Mouse (Mus musculus): ENCODE data around the gene Mpg. TPM values are rescaled to one million over a fixed set of nuclear protein-coding genes. Genes with fewer than 3 reads are reported as not detected.

Gene Mpg
- polyA plus RNA-seq, 1 experiment = 17.3 TPM

DNA sequence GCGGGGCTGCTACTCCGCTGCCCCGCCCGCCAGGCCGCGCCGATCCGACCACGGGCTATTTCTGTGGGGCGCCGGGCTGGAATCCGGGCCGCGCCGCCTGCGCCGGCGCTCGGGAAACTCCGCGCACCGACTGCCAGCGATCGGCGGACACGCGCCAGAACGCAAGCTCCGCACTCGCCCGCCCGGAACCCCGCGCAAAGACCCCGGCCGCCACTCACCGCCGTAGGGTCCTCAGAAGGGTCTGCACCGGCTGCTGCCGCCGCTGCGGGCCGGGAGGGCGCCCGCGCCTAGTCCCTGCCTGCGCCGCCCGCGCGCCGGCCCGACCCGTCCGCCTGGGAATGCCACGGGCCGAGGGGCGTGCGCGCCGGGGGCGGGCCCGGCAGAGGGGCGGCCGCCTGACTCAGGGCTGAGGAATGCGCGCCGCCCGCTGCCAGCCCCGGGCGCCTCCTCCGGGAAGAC lies 4.3 kb upstream of the Mpg start, which contains the start of gene Rhbdf1:
Gene Rhbdf1 (minus strand): TSS at position 350 of the 459 bp plus-strand sequence.
- no peak for TF ChIP-seq GATA1 (IDR thresholded peaks at IDR 0.05; ENCODE audit: low read length)

DNA sequence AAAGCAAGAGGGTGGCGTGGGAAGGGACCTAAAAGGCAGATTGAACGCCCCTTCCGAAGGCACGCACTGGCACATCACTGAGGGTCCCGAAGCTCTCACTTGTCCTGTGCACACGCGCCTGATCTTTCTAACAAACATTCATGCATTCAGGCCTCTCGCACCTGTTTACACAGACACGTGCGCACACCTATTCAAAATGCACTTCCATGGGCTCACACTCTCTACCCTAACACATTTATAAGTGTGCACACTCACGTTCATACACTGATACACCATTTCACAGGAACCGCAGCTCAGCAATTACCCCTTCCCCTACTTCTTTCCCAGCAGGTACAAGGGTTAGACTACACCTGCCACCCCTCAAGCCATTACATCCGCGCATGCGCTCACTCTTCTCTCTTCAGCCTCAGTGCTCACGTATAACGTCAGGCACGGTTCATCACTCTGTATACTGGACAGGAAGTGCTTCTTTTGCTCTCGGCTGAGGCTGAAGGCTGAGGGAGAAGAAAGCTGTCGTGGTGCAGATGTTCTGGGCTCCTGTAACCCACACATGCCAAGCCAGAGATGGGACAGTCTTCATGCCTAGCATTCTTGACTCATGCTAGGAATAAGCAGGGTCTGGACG lies 3.6 kb upstream of the Mpg start:
- no peak for TF ChIP-seq GATA1 (IDR thresholded peaks at IDR 0.05; ENCODE audit: low read length)

DNA sequence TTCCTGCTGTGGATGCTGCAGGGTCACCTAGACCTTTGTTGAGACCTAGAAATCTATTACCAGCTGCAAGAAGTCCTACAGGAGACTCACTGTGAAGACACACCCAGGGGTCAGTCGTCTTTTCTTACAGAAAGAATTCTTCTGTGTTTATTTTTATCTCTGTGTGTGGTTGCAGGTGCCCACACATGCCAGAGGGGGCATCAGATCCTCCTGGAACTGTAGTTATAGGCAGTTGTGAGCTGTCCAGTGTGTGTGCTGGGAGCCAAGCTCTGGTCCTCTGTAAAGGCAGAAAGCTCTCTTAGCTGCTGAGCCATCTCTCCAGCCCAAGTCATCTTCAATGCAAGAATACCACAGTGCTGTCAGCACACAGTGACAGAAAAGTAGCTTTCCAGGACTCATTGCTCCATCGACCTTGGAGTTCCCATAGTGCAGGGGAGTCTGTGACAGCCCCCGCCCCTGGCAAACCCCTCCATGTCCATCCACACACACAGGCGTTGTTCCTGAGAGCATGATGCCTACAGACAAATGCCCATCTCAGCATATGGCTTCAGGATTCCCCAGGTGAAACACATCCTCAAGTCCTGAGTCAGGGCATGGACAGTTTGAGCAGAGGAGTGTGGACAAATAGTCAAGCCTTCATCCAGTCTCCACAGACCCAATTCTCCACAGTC lies 2.9 kb upstream of the Mpg start:
- TF ChIP-seq GATA1 (IDR thresholded peaks at IDR 0.05; ENCODE audit: low read length) = no peak

DNA sequence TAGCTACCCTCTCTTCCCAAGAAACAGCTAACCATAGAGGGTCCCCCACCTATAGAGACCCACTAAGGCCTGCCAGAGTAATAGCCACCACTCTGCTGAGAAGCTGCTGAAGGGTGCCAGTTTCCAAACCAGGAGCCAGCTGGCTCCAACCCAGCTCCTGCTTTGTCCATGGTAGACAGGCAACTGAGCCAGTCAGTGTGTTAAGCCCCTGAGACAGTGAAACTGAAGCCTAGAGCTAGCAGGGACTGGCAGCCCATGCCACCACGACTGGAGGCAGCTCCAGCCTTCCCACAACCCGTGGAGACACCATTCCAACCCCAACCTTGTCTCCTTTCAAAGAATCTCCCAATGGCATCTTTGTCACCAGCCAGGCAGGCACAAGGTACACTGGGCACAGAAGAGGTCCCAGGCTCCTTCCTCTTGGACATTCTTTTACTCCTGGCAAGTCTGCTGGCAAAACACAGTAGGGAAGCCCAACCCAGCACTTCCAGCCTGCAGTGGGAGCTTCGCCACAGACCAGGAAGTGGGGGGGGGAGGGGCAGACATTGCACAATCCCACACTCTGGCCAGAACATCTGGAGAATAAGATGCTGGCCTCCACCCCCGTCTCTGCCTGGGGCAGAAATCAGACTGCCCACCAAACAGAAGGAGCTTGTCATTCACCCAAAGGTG lies 1.7 kb upstream of the Mpg start:
- no peak for TF ChIP-seq GATA1 (IDR thresholded peaks at IDR 0.05; ENCODE audit: low read length)

DNA sequence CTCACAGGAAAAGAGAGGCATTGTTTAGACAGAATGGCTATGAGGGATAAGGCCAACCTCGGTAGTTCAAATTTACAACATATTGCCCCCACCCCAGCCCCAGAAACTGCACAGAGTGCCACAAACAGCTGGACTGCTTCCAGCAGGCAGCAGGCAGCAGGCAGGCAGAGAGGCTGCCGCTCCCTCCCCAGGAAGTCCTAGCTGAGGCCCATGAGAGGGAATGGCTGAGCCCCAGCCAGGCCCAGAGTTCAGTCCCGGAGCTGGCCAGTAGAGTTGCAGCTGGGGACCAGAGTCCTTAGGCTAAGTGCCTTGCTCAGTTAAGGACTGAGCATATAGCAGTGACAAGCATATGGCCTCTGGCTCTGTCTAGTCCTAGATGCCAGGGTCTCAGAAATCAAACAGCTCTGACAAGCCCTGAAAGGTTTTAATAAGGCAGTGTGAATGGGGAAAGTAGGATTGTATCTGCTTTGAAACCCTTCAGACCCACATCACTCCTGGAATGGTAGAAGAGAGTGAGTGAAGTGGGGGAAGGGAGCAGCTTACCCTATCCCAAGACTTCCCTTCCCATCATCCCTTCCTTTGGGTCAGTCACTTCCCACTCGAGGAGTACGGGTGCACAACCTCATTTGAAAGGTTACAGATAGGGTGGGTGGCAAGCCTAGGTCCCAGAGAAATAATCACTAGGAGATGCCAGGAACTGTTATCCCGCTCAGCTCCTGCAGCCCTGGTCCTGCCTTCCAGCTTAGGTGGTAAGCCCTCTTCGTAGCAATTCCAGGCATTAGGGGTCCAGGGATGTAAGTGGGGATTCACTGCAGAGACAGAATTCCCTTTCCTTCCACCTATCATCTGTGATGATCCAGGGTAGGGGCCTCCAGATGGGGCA lies 842 bp upstream of the Mpg start:
- TF ChIP-seq GATA1 (IDR thresholded peaks at IDR 0.05; ENCODE audit: low read length) = no peak

DNA sequence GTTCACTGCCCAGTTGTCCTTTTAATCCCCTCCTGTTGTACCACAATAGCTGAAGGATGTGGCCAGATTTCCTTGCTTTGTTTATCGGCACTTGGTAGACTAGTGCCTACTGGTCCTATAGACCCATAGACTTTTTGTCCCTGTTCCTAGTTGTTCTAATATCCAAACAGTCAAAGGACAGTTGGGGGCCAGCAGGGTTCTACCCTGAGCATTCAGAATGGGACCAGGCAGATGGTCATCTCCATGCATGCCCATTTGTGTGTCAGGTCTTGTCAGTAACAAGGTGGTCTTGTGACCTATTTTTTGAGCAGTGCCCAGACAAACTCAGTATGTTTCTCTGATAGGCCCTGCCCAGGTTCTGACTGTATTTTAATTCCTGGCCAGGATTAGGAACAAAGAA lies 736 bp downstream of the Mpg start:
- TF ChIP-seq GATA1 (IDR thresholded peaks at IDR 0.05; ENCODE audit: low read length) = no peak

DNA sequence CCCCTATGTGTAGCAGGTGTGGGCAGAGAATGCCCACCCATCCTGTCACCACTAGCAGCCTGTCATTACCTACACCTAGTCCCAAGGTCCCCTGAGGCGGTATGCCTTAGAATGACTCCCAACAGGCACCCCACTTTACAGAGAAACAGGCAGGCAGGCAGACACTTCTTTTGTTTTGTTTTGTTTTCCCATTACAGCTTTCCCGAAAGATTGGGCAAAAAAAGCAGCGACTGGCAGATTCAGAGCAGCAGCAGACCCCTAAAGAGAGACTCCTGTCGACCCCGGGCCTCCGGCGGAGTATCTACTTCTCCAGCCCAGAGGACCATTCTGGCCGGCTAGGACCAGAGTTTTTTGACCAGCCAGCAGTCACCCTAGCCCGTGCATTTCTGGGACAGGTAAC lies 1.2 kb downstream of the Mpg start:
- no peak for TF ChIP-seq GATA1 (IDR thresholded peaks at IDR 0.05; ENCODE audit: low read length)

DNA sequence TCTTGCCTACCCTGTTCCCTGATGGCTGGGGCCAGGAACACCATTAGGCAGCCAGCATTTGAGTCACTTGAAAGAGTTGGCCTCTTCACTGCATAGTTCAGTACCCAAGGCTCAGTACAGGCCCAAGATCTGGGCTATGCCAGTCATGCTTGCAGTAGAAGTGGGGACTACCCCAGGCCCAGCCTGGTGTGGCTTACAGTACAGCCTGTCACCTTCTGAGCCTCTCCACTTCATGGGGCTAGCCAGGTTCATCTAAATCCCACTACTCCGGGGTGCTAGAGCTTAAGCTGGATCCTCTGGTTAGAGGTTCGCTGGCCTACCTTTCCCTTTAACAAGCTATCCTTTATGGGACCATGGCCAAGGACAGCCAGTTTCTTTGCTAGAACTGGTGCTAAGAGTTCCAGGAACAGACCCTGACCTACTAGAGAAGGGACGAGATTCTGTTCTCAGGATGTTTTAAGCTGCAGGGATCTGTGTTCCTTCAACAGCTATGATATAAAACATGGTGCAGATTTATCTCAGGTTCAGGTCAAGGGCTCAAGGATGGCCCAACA lies 2.1 kb downstream of the Mpg start:
- TF ChIP-seq GATA1 (IDR thresholded peaks at IDR 0.05; ENCODE audit: low read length) = no peak

DNA sequence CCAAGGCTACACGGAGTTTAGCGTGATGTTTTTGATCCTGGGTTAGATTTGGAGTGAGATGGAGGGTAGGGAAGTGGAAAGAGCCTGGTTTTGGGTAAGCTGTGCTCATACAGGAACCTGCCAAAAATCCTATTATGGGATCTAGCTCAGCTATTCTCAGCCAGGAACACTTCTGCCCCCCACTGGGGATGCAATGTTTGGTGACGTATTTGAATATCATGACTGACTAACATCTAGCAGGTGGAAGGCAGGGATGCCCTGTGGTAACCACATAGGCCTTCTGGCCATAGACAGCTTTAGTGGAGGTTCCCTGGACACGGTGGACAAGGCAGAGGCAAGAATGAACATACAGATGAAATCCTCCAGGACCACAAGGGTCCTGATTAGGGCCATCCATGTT lies 3.9 kb downstream of the Mpg start:
- no peak for TF ChIP-seq GATA1 (IDR thresholded peaks at IDR 0.05; ENCODE audit: low read length)

DNA sequence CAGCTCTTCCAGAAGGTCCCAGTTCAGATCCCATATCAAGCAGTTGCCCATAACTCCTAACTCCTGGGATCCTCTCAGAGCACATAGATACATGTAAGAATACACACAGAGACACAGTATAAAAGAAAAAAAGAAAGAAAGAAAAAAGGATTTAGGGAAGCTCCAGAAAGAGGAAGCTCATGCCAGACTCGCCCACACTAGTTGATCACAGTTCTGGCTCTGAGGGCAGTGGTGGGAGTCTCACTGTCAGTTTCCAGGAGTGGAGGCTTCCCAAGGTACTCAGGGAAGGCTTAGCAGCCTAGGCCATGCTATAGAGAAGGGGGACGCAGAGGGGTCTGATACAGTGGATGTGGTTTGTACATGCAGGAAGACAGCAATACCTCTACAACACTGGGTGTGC lies 4.8 kb downstream of the Mpg start:
- no peak for TF ChIP-seq GATA1 (IDR thresholded peaks at IDR 0.05; ENCODE audit: low read length)

DNA sequence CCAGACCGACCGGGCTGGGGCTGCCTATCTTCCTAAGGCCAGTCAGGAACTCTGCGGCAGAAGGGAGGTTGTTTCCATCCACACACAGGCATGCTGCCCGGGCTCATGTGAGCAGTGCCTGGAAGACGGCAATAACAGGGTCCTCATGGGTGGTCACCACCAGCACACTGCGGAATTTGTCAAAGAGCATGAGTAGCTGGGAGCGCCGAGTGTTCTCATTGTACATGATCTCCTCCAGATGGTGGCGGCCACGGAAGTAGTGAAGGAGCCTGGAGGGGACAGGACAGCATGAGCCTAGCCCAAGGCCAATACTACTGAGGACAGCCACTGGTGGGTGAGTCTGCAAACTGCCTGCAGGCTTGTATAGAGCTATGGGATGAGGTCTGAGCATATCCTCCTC lies 6.5 kb downstream of the Mpg start:
- TF ChIP-seq GATA1 (IDR thresholded peaks at IDR 0.05; ENCODE audit: low read length) = no peak

DNA sequence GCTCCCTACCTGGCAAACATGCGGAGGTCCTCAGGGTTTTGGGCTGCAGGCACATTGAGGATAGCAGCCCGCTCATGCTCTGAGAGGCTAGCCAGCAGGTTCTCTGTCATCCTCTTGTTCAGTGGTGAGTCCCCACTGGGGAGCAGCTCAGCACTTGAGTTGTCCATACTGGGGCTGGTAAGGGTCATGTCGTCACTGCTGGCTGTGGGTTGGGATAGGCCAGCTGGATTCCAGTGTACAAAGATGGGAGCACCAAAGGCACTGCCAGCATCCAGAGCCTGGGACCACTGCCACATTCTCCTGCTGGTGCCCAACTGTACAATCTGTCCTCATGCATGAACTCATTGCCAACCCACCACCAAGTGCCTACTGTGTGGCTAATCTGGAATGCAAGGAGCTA lies 7.6 kb downstream of the Mpg start:
- no peak for TF ChIP-seq GATA1 (IDR thresholded peaks at IDR 0.05; ENCODE audit: low read length)

DNA sequence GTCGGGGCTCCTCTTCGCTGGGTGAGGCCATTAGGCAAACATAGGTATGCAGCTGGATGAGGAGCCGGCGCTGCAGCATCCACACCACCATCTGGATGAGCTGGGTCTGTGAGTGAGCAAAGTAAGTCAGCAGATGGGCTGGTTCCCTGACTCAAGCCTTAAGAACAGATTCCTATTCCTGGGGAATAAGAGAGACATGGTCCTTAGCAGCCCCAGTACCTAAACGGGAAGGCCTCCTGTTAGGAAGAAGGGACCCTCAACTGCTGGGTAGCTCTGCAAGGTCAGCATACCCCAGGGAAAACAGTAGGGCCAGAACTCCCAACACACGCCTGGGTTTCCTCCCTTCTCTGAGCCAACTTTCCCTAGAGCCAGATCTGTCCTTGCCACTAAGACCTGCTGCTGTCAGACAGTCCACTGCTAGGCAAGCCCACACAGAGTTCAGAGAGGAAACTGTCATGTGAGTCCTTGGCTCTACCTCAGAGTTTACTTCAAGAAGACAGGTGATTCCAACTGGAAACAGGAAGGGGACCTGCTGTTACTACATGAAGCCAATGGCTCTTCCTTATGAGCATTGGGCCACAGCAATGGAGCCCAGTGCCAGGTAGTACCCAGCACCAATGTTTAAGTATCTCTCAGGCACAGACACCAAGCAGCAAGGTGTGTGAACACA lies 8.6 kb downstream of the Mpg start:
- TF ChIP-seq GATA1 (IDR thresholded peaks at IDR 0.05; ENCODE audit: low read length) = no peak

DNA sequence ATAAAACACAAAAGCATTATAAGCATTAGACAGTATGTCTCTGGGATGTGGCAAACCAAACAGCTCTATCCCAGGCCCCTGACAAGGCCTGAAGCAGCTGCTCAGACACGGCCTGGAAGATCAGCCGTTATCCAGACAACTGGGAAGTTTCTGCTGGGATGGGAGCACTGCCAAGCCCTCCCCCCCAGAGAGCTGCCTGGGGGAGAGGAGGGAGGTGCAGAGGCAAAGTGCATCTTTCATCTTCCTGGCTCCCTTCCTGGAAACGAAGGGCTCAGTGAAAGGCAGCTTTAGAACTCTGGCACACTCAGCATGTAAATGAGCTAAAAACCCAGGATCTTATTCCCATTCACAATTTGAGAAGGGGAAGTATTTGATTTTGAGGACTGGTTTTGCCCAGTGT lies 9.3 kb downstream of the Mpg start:
- no peak for TF ChIP-seq GATA1 (IDR thresholded peaks at IDR 0.05; ENCODE audit: low read length)

DNA sequence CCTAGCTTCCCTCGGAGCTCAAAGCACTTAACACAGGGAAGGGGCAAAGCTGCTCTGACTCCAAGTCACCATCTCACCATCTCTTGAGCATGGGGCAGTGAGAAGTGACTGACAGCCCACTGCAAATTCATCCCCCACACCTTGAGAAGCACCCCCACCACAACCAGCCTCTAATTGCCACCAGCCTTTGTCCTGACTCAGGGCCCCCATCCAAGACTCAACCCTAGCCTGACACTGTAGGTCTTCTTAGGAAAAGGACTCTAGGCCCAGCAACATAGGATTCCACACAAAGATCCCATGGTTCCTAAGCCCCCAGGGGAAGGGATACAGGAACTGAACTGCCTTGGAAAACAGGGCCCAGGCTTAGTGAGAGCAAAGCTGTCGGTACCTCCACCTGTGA lies 9.8 kb downstream of the Mpg start:
- no peak for TF ChIP-seq GATA1 (IDR thresholded peaks at IDR 0.05; ENCODE audit: low read length)
